Mouse (Mus musculus) lung, embryonic 16.5 days (tissue): ENCODE results near the gene Acly. TPM values are rescaled to one million over a fixed set of nuclear protein-coding genes. Genes with fewer than 3 reads are reported as not detected.

Experiments used
- ATAC-seq: fragments of 200-750 bp; cut with Nextera tagmentation; 2 replicates; pipeline ENCODE4 v1.8.0; 2017; ENCODE audit warnings: low read depth, mild to moderate bottlenecking, moderate library complexity
- H3K27ac ChIP-seq: fragments of 300-500 bp; sonication (generic); 2 replicates; pipeline ENCODE4 v1.5.1; 2014; ENCODE audit warnings: mild to moderate bottlenecking, control low read depth, low read length
- H3K27me3 ChIP-seq: fragments of 300-500 bp; sonication (generic); 2 replicates; pipeline ENCODE4 v1.6.1; 2014; ENCODE audit warnings: low read depth, low read length, mixed read lengths; ENCODE audit not compliant: control insufficient read depth, insufficient read depth
- H3K36me3 ChIP-seq: fragments of 300-500 bp; sonication (generic); 2 replicates; pipeline ENCODE4 v1.6.1; 2014; ENCODE audit warnings: low read length; ENCODE audit not compliant: control insufficient read depth, insufficient read depth
- H3K4me1 ChIP-seq: fragments of 300-500 bp; sonication (generic); replicated peaks from 2 replicates; pipeline ENCODE4 v1.6.1; 2014; ENCODE audit warnings: low read length, mixed read lengths; ENCODE audit not compliant: control insufficient read depth, insufficient read depth
- H3K4me2 ChIP-seq: fragments of 300-500 bp; sonication (generic); 2 replicates; pipeline ENCODE4 v1.6.1; 2014; ENCODE audit warnings: low read depth, low read length, control low read depth
- H3K4me3 ChIP-seq: fragments of 300-500 bp; sonication (generic); 2 replicates; pipeline ENCODE4 v1.5.1; 2014; ENCODE audit warnings: mild to moderate bottlenecking, low read length, control low read depth
- H3K9ac ChIP-seq: fragments of 300-500 bp; sonication (generic); 2 replicates; pipeline ENCODE4 v1.6.1; 2014; ENCODE audit warnings: low read length, control low read depth
- H3K9me3 ChIP-seq: fragments of 300-500 bp; sonication (generic); 2 replicates; pipeline ENCODE4 v1.6.1; 2016; ENCODE audit warnings: low read length; ENCODE audit not compliant: control insufficient read depth
- WGBS: fragments of 180-500 bp; shearing (Covaris S2); extraction: QIAGEN DNeasy Blood & Tissue Kit; methylation state at CpG from one replicate; pipeline ENCODE4 v1.1.7; 2014; 5-methylcytosine and 5-hydroxymethylcytosine counted together
- polyA plus RNA-seq: library from polyadenylated mRNA; unstranded; fragments of >200 nt; fragmentation: Nextera tagmentation; extraction: Ambion mirVana; gene quantifications from 2 replicates; pipeline ENCODE4 v1.2.1, GENCODE M21; 2015

Gene Acly
- polyA plus RNA-seq, 1 experiment from 2014 or later = 155 TPM

DNA sequence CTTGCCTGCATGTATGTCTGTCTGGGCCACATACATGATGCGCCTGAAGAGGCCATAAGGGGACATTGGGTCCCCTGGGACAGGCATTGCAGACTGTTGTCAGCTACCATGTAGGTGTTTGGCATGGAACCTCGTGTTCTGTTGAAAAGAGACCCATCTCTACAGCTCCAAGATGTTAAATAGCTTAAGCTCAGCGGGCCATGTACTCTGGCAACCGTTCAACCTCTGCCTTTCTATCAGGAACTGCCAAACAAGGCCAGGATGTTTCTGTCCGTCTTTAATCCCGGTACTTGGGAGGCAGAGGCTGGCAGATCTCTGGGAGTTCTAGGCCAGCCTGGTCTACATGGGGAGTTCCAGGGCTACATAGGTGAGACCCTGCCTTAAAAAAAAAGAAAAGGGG lies 85.2 kb downstream of the Acly start:
- Histone ChIP-seq H3K9me3 (no peaks in the 10 kb centered on the region), H3K4me1 (peaks cover 14% of the 10 kb centered on the region), H3K9ac (no peak overlapping the region), H3K36me3 (peaks cover 5% of the 10 kb centered on the region; the same call in 1 of the 2 replicates), H3K27ac (no peak overlapping the region), H3K4me3 (no peak overlapping the region), H3K4me2 (no peak overlapping the region), H3K27me3 (no peaks in the 10 kb centered on the region)
- 82% methylated on average over 6 of the region's 6 CpGs for WGBS
- ATAC-seq = no peak

DNA sequence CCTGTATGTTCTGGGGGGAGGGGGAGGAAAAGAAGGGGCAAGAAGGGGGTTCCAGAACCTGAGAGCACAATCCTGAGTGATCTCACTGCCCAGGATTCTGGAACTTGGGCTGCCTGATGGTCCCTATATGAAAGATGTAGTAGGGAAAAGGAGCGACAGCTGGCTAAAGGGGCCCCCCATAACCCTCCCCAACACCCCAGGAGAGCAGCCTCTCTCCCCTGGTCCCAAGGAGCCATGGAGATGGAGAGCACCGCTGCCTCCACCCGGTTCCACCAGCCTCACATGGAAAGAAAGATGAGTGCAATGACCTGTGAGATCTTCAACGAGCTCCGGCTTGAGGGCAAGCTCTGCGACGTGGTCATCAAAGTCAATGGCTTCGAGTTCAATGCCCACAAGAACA lies 86.0 kb downstream of the Acly start, which contains the start of the genes Nt5c3b and Klhl10:
Gene Nt5c3b, minus strand, starts transcription at position 12 of the 400 bp plus-strand sequence.
Gene Klhl10, plus strand, starts transcription at position 121 of the 400 bp plus-strand sequence.
- peaks cover 14% of the 10 kb centered on the region for H3K4me1 ChIP-seq
- H3K27me3 ChIP-seq = no peaks in the 10 kb centered on the region
- peak within 1 kb of the TSS; percentile 83 for H3K9ac ChIP-seq
- H3K27ac ChIP-seq = peak within 1 kb of the TSS; percentile 58; the same call in 1 of the 2 replicates
- H3K4me3 ChIP-seq = peak within 1 kb of the TSS; percentile 87
- WGBS = 76% methylated on average over 8 of the region's 8 CpGs
- H3K9me3 ChIP-seq = no peaks in the 10 kb centered on the region
- ATAC-seq = no peak
- peaks cover 9% of the 10 kb centered on the region; the same call in 1 of the 2 replicates for H3K36me3 ChIP-seq
- peak within 1 kb of the TSS; percentile 66 for H3K4me2 ChIP-seq

- H3K9me3 ChIP-seq = no peaks in the 10 kb centered on the region
- H3K9ac ChIP-seq = peak overlapping the region; percentile 83
- peak overlapping the region; percentile 66 for H3K4me2 ChIP-seq
- H3K36me3 ChIP-seq = peaks cover 10% of the 10 kb centered on the region
- H3K27me3 ChIP-seq = no peaks in the 10 kb centered on the region
- peak overlapping the region; percentile 87 for H3K4me3 ChIP-seq
- peaks cover 14% of the 10 kb centered on the region for H3K4me1 ChIP-seq
- peak; percentile 98 for ATAC-seq
- 1% methylated on average over 52 of the region's 52 CpGs for WGBS
- peak overlapping the region; percentile 58; the same call in 1 of the 2 replicates for H3K27ac ChIP-seq
Measured at GRCm38 (mm10) chr11:100440691-100441522, 86.9 kb downstream of the Acly start.

DNA sequence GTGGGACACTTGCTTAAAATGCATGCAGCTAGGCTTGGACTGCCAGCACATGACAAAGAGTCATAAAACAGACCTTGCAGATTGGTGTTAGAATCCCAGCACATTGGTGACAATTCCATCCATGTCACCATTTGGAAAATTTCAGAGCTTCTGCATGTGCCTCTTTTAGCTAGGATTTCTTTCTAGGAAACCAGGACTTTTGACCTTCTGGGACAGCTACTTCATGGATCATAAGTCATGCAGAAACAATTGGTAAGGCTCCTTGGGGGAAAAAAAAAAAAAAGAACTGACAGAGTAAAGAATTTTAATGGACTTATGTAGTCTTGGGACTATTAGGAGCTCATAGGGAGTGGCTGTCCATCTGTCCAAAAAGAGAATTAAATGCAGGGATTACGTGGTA lies 89.9 kb downstream of the Acly start:
- H3K4me1 ChIP-seq = peaks cover 14% of the 10 kb centered on the region
- no peak for ATAC-seq
- H3K9ac ChIP-seq = no peak overlapping the region
- H3K27me3 ChIP-seq = no peaks in the 10 kb centered on the region
- H3K4me3 ChIP-seq = no peak overlapping the region
- H3K4me2 ChIP-seq = no peak overlapping the region
- peaks cover 16% of the 10 kb centered on the region for H3K36me3 ChIP-seq
- 81% methylated on average over 1 of the region's 1 CpGs for WGBS
- no peaks in the 10 kb centered on the region for H3K9me3 ChIP-seq
- no peak overlapping the region for H3K27ac ChIP-seq

DNA sequence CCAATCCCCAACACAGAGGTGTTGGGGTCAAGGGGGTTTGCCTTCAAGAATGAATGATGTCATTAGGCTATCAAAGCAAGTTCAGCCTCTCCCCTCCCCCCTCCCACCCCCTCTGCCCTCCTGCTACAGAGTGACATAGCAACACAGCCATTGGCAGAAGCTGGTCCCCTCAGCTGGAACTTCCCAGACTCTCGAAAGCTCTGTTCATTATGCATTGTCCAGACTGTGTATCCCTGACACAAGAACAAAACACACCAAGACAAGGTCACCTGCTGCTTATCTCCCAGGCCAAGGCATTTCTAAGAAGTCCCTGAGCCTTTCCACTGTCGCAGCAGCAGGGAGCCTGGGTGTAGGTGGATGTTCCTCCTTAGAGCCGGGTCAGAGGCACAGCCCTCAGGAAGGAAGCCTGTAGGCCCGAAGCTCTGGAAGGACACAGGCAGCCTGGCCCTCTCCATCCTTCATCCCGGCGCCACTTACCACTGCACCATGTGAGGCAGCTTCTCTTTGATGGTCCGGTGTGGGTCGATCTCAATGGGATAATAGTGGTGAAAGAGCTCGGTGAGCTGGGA lies 92.0 kb downstream of the Acly start:
- no peak overlapping the region for H3K4me2 ChIP-seq
- no peak for ATAC-seq
- H3K4me1 ChIP-seq = peaks cover 10% of the 10 kb centered on the region

DNA sequence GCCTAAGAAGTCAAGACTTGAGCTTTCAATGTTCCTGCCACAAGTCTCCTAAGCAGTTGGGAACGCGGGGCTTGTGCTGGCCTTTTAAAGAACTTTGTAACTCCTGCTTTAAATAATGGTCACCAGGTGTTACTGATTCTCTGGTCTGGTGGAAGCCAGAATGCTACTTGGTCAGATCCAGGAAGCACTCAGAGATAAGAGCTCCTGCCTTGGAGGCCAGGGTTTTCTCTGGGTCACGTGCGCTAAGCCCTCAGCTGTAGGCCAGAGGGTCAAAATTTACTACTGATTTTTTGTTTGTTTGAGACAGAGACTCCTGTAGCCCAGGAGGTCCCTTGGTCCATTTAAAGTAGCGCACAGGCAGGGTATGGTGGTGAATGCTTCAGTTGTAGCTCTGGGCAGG lies 95.8 kb downstream of the Acly start:
- 69% methylated on average over 5 of the region's 5 CpGs for WGBS
- Histone ChIP-seq H3K4me3 (no peak overlapping the region), H3K36me3 (peaks cover 20% of the 10 kb centered on the region), H3K4me2 (no peak overlapping the region), H3K9ac (no peak overlapping the region), H3K4me1 (no peaks in the 10 kb centered on the region), H3K27me3 (no peaks in the 10 kb centered on the region), H3K27ac (no peak overlapping the region), H3K9me3 (no peaks in the 10 kb centered on the region)
- ATAC-seq = no peak

More for the DNA sequence above, 92.0 kb downstream of the Acly start:
- 84% methylated on average over 9 of the region's 9 CpGs for WGBS
- H3K27me3 ChIP-seq = no peaks in the 10 kb centered on the region
- no peak overlapping the region for H3K9ac ChIP-seq
- no peak overlapping the region for H3K27ac ChIP-seq
- H3K36me3 ChIP-seq = peaks cover 23% of the 10 kb centered on the region
- no peak overlapping the region for H3K4me3 ChIP-seq
- H3K9me3 ChIP-seq = no peaks in the 10 kb centered on the region

DNA sequence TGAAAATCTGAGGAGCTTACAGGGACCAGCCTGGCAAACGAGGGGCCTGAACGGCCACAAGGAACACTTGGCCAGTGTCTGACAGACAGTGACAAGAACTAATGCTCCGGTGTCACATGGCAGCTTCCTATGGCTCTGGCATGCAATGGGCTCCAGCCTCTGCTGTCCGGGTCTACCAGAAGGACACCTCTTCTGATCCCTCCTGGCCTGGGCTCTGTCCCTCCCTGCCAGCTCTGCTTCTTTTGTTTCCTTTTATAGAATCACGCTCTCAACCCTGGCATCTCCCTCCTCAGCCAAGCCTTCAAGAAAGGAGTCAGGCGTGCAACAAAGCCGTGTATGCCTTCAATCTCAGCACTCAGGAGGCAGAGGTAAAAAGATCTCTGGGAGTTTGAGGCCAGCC lies 97.7 kb downstream of the Acly start:
- Histone ChIP-seq H3K4me1 (no peaks in the 10 kb centered on the region), H3K27me3 (no peaks in the 10 kb centered on the region), H3K9ac (no peak overlapping the region), H3K9me3 (no peaks in the 10 kb centered on the region), H3K4me3 (no peak overlapping the region), H3K36me3 (peaks cover 18% of the 10 kb centered on the region), H3K27ac (no peak overlapping the region), H3K4me2 (no peak overlapping the region)
- no peak for ATAC-seq
- WGBS = 84% methylated on average over 7 of the region's 7 CpGs

DNA sequence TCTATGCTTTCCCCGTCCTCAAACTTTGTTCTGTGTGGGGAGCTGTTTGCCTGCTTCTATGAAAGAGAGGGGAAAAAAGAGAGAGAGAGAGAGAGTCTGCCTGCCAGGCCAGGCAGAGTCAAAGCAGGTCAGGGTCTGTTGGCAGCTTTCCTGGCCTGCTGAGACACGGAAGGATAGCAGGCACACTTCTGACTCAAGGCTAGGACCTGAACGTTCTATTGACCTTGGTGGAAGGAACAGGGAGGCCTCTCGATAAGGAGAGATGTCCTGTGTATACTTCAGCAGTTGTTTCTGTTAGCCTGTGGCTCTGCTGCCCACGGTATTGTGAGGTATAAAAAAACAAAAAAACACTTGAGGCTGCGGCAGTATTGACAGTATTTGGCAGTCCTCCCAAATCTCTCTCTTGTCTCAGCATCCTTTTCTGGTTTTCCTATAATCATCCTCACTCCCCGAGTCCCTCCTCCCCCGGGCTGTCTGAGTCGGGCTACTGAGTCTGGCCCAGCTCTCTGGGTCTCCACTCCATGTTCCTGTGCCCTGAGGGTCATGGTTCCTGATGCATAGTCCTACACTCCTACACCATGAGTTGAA lies 99.1 kb downstream of the Acly start:
- 48% methylated on average over 9 of the region's 9 CpGs for WGBS
- Histone ChIP-seq H3K4me3 (no peak overlapping the region), H3K9ac (no peak overlapping the region), H3K4me1 (no peaks in the 10 kb centered on the region), H3K36me3 (peaks cover 22% of the 10 kb centered on the region), H3K27me3 (no peaks in the 10 kb centered on the region), H3K27ac (no peak overlapping the region), H3K9me3 (no peaks in the 10 kb centered on the region), H3K4me2 (no peak overlapping the region)
- ATAC-seq = 0 out of 2 replicates have a peak, but pooled peaks have one; percentile 35

GRCm38 (mm10) chr11:100426820-100427219 lies 101.0 kb downstream of the Acly start:
- no peak overlapping the region for H3K27ac ChIP-seq
- H3K27me3 ChIP-seq = no peaks in the 10 kb centered on the region
- H3K9me3 ChIP-seq = no peaks in the 10 kb centered on the region
- WGBS = 77% methylated on average over 3 of the region's 3 CpGs
- no peak overlapping the region for H3K4me3 ChIP-seq
- H3K4me1 ChIP-seq = no peaks in the 10 kb centered on the region
- H3K9ac ChIP-seq = no peak overlapping the region
- H3K4me2 ChIP-seq = no peak overlapping the region
- peaks cover 28% of the 10 kb centered on the region for H3K36me3 ChIP-seq
- ATAC-seq = no peak
